Mouse (Mus musculus) limb, embryonic 11.5 days (tissue): ENCODE measurements around the gene Cyp27b1. TPM values are rescaled to one million over a fixed set of nuclear protein-coding genes. Genes with fewer than 3 reads are reported as not detected.
A peak's percentile ranks its signal among the peaks of the same experiment; 100 is the strongest.

Experiments
- ATAC-seq: fragments of 200-750 bp; cut with Nextera tagmentation; 2 replicates; pipeline ENCODE4 v1.8.0; 2017; ENCODE audit warnings: low read depth; ENCODE audit not compliant: insufficient number of reproducible peaks, low FRiP score, low TSS enrichment
- DNase-seq: peaks from one replicate; pipeline ENCODE4 v3.0.0-alpha.2; 2015; ENCODE audit warnings: low spot score
- H3K27ac ChIP-seq: fragments of 300-500 bp; sonication (generic); replicated peaks from 2 replicates; pipeline ENCODE4 v1.5.1; 2014; ENCODE audit warnings: low read depth, mild to moderate bottlenecking, low read length
- H3K27me3 ChIP-seq: fragments of 300-500 bp; sonication (generic); 2 replicates; pipeline ENCODE4 v1.6.1; 2014; ENCODE audit warnings: mild to moderate bottlenecking, low read length, mixed read lengths; ENCODE audit not compliant: control insufficient read depth, insufficient read depth
- H3K36me3 ChIP-seq: fragments of 300-500 bp; sonication (generic); 2 replicates; pipeline ENCODE4 v1.6.1; 2014; ENCODE audit warnings: mild to moderate bottlenecking, low read length, moderate library complexity, mixed read lengths; ENCODE audit not compliant: control insufficient read depth, insufficient read depth
- H3K4me1 ChIP-seq: fragments of 300-500 bp; sonication (generic); 2 replicates; pipeline ENCODE4 v1.6.1; 2014; ENCODE audit warnings: low read length, mixed read lengths; ENCODE audit not compliant: control insufficient read depth, insufficient read depth
- H3K4me2 ChIP-seq: fragments of 300-500 bp; sonication (generic); 2 replicates; pipeline ENCODE4 v1.6.1; 2014; ENCODE audit warnings: low read depth, mild to moderate bottlenecking, moderate library complexity; ENCODE audit not compliant: severe bottlenecking
- H3K4me3 ChIP-seq: fragments of 300-500 bp; sonication (generic); 2 replicates; pipeline ENCODE4 v1.5.1; 2014; ENCODE audit warnings: low read depth, low read length
- H3K9ac ChIP-seq: fragments of 300-500 bp; sonication (generic); 2 replicates; pipeline ENCODE4 v1.6.1; 2014; ENCODE audit warnings: mild to moderate bottlenecking, low read length
- H3K9me3 ChIP-seq: fragments of 300-500 bp; sonication (generic); 2 replicates; pipeline ENCODE4 v1.6.1; 2016; ENCODE audit warnings: low read length; ENCODE audit not compliant: control insufficient read depth
- WGBS: fragments of 180-500 bp; shearing (Covaris S2); extraction: QIAGEN DNeasy Blood & Tissue Kit; methylation state at CpG from one replicate; pipeline ENCODE4 v1.1.7; 2014; 5-methylcytosine and 5-hydroxymethylcytosine counted together
- polyA plus RNA-seq: library from polyadenylated mRNA; unstranded; fragments of >200 nt; fragmentation: Nextera tagmentation; extraction: Ambion mirVana; gene quantifications from 2 replicates; pipeline ENCODE4 v1.2.1, GENCODE M21; 2014

Cyp27b1 gene
- polyA plus RNA-seq, 1 experiment from 2014 or later = not detected

DNA sequence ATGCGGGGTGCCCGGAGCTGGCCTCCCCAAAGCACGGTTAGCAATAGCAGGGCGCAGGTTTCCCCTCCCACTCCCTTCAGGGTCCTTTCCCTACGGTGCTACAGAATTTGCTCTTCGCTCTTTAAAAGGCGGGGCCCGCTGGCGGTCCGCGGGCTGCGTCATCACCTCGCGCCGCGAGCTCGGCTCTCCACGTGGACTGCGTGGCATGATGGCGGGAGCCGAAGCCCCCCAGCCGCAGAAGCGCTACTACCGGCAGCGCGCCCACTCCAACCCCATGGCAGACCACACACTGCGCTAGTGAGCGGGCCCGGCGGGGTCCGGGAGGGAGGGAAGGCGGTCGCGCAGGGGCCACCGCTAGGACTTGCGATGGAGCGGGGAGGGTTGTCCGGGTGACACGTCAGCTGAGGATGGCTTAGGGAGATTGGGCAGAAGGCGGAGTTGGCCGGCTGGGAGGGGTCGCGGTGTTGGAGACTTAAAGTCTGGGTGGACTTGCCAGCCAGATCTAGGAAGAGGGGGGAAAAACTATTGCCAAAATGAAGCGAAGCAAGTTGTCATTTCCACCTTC lies 6.2 kb upstream of the Cyp27b1 start:
- Histone ChIP-seq H3K4me2 (peak overlapping the region; percentile 98), H3K9me3 (no peaks in the 10 kb centered on the region), H3K4me3 (peak overlapping the region; percentile 90), H3K4me1 (0 out of 2 replicates have a peak, but pooled peaks cover 4% of the 10 kb centered on the region), H3K27me3 (no peaks in the 10 kb centered on the region; the same call in 1 of the 2 replicates), H3K27ac (no peak overlapping the region), H3K9ac (peak overlapping the region; percentile 63), H3K36me3 (no peaks in the 10 kb centered on the region; the same call in 1 of the 2 replicates)
- peak; percentile 67 for ATAC-seq
- 0% methylated on average over 44 of the region's 44 CpGs for WGBS
- DNase-seq = peak; percentile 96

DNA sequence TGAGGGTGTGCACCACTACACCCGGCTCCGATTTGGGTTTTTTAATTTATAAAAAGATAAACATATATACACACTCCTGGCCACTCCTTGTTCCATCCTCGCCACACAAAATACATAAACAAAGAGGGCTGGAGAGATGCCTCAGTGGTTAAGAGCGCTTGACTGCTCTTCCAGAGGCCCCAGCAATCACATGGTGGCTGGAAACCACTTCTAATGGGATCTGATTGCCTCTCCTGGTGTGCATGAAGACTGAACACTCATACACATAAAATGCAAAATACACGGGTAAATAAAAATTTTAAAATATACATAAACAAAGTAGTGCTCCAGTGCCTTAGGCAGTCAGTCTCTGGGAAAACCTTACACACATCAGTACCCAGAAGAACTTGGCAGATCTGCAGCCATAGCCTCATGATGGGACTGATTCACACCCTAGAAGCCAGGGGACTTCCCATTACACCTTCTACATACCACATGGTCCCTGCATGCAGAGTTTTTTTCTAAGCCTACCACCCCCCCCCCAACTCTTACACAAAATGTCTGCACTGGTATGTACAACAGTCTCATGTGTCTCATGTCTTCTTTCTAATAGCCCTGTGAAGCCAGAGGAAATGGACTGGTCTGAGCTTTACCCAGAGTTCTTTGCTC lies 5.5 kb upstream of the Cyp27b1 start:
- ATAC-seq (0 out of 2 replicates have a peak, but pooled peaks have one; percentile 4), DNase-seq (no peak)
- Histone ChIP-seq H3K36me3 (no peaks in the 10 kb centered on the region; the same call in 1 of the 2 replicates), H3K9me3 (no peaks in the 10 kb centered on the region), H3K9ac (peak overlapping the region; percentile 63), H3K27me3 (peaks cover 1% of the 10 kb centered on the region), H3K4me2 (peak overlapping the region; percentile 98), H3K4me1 (0 out of 2 replicates have a peak, but pooled peaks cover 4% of the 10 kb centered on the region), H3K4me3 (peak overlapping the region; percentile 90), H3K27ac (no peak overlapping the region)
- 22% methylated on average over 5 of the region's 5 CpGs for WGBS

DNA sequence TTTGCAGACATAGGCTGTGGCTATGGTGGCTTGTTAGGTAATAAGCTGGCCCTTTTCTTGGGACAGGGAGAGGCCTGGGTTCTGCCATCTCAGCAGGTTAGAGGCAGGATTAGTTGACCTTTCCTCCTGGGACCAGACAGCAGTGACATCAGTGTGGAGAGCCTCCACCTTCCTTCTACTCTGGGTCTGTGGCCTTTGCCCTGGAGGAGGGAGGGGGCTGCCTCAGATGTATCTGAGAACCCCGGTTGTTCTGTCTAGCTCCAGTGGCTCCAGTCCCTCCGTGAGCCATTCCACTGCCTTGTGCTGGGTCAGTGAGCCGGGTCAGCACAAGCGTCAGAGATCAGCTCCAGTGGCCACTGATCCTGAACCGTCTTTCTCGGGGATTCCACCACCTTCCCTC lies 4.9 kb upstream of the Cyp27b1 start:
- Histone ChIP-seq H3K27ac (no peak overlapping the region), H3K4me2 (no peak overlapping the region), H3K4me3 (no peak overlapping the region; the same call in 1 of the 2 replicates), H3K36me3 (no peaks in the 10 kb centered on the region; the same call in 1 of the 2 replicates), H3K9me3 (no peaks in the 10 kb centered on the region), H3K9ac (no peak overlapping the region), H3K4me1 (0 out of 2 replicates have a peak, but pooled peaks cover 4% of the 10 kb centered on the region), H3K27me3 (peaks cover 7% of the 10 kb centered on the region)
- WGBS = 92% methylated on average over 6 of the region's 6 CpGs
- ATAC-seq = no peak
- no peak for DNase-seq

DNA sequence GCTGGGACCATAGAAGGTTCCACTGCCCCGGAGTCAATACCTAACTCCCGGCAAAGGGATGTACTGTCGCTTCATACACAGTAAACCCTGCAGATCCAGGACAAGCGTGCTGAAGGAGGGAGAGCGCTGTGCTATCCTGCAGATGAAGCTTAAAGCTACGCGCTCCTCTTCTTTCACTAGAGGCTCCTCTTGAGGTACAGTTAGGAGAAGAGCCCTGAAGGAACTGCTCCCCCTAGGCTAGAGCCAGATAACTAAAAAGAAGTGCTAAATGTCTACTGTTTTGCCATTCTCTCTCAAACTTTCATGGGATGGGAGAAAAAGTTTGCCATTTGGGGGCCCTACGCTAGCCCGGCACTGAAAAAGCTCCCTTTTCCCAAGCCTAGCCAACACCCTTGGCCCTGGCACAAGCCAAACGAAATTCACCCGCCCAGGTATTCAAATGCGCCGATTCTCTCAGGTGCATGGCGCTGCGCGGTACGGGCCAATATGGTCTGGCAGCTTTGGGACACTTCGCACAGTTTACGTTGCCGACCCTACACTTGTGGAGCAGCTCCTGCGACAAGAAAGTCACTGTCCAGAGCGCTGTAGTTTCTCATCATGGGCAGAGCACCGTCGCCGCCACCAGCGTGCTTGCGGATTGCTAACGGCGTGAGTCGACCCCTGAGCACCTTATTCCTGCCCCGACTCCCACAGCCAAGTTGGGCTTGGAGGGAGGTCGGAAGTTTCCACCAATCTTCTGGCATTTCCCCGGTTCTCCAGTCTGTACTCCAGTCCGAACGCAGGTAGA lies 751 bp downstream of the Cyp27b1 start:
- DNase-seq = no peak
- H3K36me3 ChIP-seq = no peaks in the 10 kb centered on the region; the same call in 1 of the 2 replicates
- H3K4me1 ChIP-seq = 0 out of 2 replicates have a peak, but pooled peaks cover 6% of the 10 kb centered on the region
- peaks cover 39% of the 10 kb centered on the region for H3K27me3 ChIP-seq
- WGBS = 5% methylated on average over 35 of the region's 35 CpGs
- peak overlapping the region; percentile 17; the same call in 1 of the 2 replicates for H3K4me2 ChIP-seq
- H3K9me3 ChIP-seq = no peaks in the 10 kb centered on the region
- ATAC-seq = no peak
- 0 out of 2 replicates have a peak overlapping the region, but pooled peaks have one; percentile 5 for H3K4me3 ChIP-seq
- H3K27ac ChIP-seq = no peak overlapping the region
- no peak overlapping the region for H3K9ac ChIP-seq

DNA sequence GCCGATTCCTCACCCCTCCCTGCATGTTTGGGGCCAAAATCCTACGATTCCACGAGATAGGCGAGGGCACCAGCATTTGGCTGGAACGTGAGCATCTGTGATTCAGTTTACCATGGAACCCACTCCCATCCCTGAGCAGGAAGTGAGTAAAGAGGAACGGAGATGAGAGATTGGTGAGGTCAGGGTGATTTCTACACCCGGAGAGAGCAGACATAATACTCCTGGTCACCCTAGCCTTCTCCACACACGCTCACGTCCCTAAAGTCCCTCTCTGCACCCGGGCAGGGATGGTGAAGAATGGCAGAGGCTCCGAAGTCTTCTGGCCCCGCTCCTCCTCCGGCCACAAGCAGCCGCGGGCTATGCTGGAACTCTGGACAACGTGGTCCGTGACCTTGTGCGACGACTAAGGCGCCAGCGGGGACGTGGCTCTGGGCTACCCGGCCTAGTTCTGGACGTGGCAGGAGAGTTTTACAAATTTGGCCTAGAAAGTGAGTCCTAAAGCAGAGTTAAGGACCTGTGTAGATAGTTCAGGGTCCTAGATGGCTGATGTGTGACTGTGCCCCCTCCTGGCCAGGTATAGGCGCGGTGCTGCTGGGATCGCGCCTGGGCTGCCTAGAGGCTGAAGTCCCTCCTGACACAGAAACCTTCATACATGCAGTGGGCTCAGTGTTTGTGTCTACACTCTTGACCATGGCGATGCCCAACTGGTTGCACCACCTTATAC lies 1.5 kb downstream of the Cyp27b1 start:
- Histone ChIP-seq H3K4me2 (peak overlapping the region; percentile 17; the same call in 1 of the 2 replicates), H3K4me1 (0 out of 2 replicates have a peak, but pooled peaks cover 6% of the 10 kb centered on the region), H3K4me3 (no peak overlapping the region), H3K9ac (no peak overlapping the region), H3K27ac (no peak overlapping the region), H3K9me3 (no peaks in the 10 kb centered on the region), H3K27me3 (peaks cover 39% of the 10 kb centered on the region), H3K36me3 (no peaks in the 10 kb centered on the region; the same call in 1 of the 2 replicates)
- no peak for ATAC-seq
- 2% methylated on average over 29 of the region's 29 CpGs for WGBS
- no peak for DNase-seq

DNA sequence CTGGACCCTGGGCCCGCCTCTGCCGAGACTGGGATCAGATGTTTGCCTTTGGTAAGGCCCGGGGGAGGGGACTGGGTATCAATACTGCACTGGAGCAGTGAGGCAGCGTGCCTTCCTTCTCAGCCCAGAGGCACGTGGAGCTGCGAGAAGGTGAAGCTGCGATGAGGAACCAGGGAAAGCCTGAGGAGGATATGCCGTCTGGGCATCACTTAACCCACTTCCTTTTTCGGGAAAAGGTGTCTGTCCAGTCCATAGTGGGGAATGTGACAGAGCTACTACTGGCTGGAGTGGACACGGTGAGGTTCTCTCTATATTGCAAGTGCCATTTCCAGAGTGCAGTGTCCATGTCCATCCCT lies 2.0 kb downstream of the Cyp27b1 start:
- ATAC-seq (no peak), DNase-seq (no peak)
- Histone ChIP-seq H3K4me3 (no peak overlapping the region), H3K4me1 (0 out of 2 replicates have a peak, but pooled peaks cover 6% of the 10 kb centered on the region), H3K27me3 (peaks cover 39% of the 10 kb centered on the region), H3K27ac (no peak overlapping the region), H3K9me3 (no peaks in the 10 kb centered on the region), H3K4me2 (no peak overlapping the region), H3K9ac (no peak overlapping the region), H3K36me3 (no peaks in the 10 kb centered on the region; the same call in 1 of the 2 replicates)
- WGBS = 20% methylated on average over 10 of the region's 10 CpGs

DNA sequence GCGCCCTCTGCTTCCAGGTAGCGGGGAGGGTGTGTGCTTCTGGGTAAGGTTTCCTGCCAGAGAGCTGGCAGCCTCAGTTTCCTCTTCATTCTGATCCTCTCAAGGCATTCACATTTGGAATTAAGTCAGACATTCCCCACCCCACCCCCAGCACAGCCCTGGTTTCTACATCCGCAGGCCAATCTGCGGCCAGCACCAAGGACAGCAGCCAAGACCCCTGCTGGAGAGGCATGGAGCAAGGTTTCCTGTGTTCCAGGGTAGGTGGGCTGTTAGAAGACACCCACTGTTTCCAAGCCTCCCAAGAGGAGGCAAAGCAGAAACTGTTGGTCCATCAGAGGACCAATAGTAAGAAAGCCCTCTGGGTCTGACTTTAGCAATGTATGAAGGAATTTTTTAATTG lies 6.6 kb downstream of the Cyp27b1 start:
- no peak overlapping the region for H3K9ac ChIP-seq
- H3K9me3 ChIP-seq = no peaks in the 10 kb centered on the region
- 56% methylated on average over 4 of the region's 4 CpGs for WGBS
- H3K4me3 ChIP-seq = no peak overlapping the region
- H3K27ac ChIP-seq = no peak overlapping the region
- DNase-seq = peak; percentile 65
- no peak for ATAC-seq
- H3K27me3 ChIP-seq = peaks cover 27% of the 10 kb centered on the region
- peaks cover 14% of the 10 kb centered on the region for H3K4me1 ChIP-seq
- no peak overlapping the region for H3K4me2 ChIP-seq
- H3K36me3 ChIP-seq = no peaks in the 10 kb centered on the region

DNA sequence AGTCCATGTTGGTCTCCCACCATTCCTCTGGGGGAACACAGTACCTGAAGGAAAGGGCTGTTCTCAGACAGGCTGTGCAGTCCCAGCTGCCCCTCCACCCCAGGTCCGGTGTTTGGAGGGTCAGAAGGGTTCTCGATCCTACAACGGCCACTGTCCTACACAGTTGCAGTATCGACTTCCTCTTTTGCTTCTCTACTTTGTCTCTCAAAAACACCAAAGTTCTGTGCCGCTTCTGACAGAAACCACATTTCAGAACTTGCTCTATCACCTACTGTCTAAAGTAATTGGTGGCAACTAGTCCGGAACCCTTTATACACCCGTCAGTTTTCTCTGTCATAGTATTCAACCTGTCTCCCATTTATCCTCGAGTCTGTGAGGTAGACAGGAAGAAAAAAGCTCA lies 7.4 kb downstream of the Cyp27b1 start:
- Histone ChIP-seq H3K4me3 (no peak overlapping the region), H3K27me3 (peaks cover 25% of the 10 kb centered on the region), H3K27ac (no peak overlapping the region), H3K9ac (no peak overlapping the region), H3K36me3 (no peaks in the 10 kb centered on the region), H3K9me3 (no peaks in the 10 kb centered on the region), H3K4me1 (peaks cover 15% of the 10 kb centered on the region), H3K4me2 (no peak overlapping the region)
- no peak for ATAC-seq
- no peak for DNase-seq
- 87% methylated on average over 8 of the region's 8 CpGs for WGBS
